Mouse (Mus musculus) spleen, adult 2 months (tissue): ENCODE measurements at regions not wholly inside any gene's neighbourhood (a gene's known extent, or its start where the extent isn't known, plus 50 kb on each side); places are given as distances from the start of the nearest gene placed in this dataset.
"Not testable (repeated sequence)": the region's sequence is repeated elsewhere in the genome, so short reads cannot be mapped to it uniquely, and the experiment has no call there.

ENCODE experiments used
- CTCF ChIP-seq: fragments of 200-500 bp; IDR thresholded peaks from 2 replicates; pipeline ENCODE4 v1.5.1; 2011; ENCODE audit warnings: mild to moderate bottlenecking, inconsistent platforms; ENCODE audit not compliant: insufficient read depth, insufficient read length, insufficient replicate concordance; ENCODE audit errors: extremely low read depth
- POLR2A ChIP-seq: fragments of 200-500 bp; IDR thresholded peaks from 2 replicates; pipeline ENCODE4 v1.6.1; 2011; ENCODE audit warnings: low read depth, low read length, inconsistent platforms

DNA sequence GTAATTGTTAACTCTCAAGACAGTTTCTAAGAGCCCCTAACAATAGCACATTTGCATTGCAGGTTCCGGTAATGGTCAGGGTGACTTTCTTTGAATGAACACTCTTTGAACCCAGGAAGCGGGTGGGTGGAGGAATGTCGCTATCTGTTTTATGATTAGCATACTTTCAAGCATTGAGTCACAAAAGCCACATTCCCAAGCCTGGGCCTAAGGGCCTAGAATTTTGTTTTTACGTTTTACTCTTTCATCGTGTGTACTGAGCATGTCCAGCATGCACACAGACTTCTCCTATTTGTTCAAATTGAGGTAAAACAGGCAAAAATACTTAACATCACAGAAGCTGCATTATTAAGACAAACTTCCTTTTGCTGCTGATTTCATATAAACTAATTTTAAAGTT lies 345.9 kb upstream of the Tacstd2 start:
- TF ChIP-seq CTCF, POLR2A: not testable (repeated sequence)
